Mouse (Mus musculus) E14TG2a.4 (cell line): Measurements from ENCODE around the gene Rassf1.

Source experiments
- CTCF ChIP-seq: conservative IDR thresholded peaks from 2 replicates; pipeline ENCODE4 v1.5.1; 2014; ENCODE audit warnings: low read length
- NANOG ChIP-seq: IDR thresholded peaks from 2 replicates; pipeline ENCODE4 v1.6.1; 2014; ENCODE audit warnings: borderline replicate concordance, low read length, mixed read lengths
- POU5F1 ChIP-seq: IDR thresholded peaks from 2 replicates; pipeline ENCODE4 v1.6.1; 2014; ENCODE audit warnings: low read length, borderline replicate concordance

- TF ChIP-seq CTCF (no peak), POU5F1 (no peak), NANOG (no peak)
Observed at GRCm38 (mm10) chr9:107543299-107543698, 8.1 kb upstream of the Rassf1 start.
